Mouse (Mus musculus): ENCODE results near the gene Gsdmc4.
"Not testable (repeated sequence)": the region's sequence is repeated elsewhere in the genome, so short reads cannot be mapped to it uniquely, and the experiment has no call there.

- not testable (repeated sequence) for TF ChIP-seq CTCF (IDR thresholded peaks at IDR 0.05 in 2 of 3, conservative IDR thresholded peaks at IDR 0.05 in 1 of 3; ENCODE audit: control insufficient read depth in 1 of 3, insufficient read depth in 1 of 3, low read depth in 2 of 3, low read length in 3 of 3, poor library complexity in 1 of 3, severe bottlenecking in 1 of 3); POLR2A (IDR thresholded peaks at IDR 0.05; ENCODE audit: control insufficient read depth in 1 of 2, insufficient read depth in 1 of 2, low read depth in 1 of 2, low read length in 2 of 2, poor library complexity in 1 of 2); EP300 (IDR thresholded peaks at IDR 0.05; ENCODE audit: low read depth in 1 of 2, low read length in 2 of 2); ZC3H11A (IDR thresholded peaks at IDR 0.05; ENCODE audit: low read depth, low read length); USF1 (IDR thresholded peaks at IDR 0.05; ENCODE audit: low read depth, low read length); UBTF (IDR thresholded peaks at IDR 0.05; ENCODE audit: borderline replicate concordance, insufficient read depth, low read depth, low read length); ELF1 (IDR thresholded peaks at IDR 0.05; ENCODE audit: low read depth, low read length); USF2 (IDR thresholded peaks at IDR 0.05; ENCODE audit: borderline replicate concordance in 1 of 2, insufficient read depth in 1 of 2, low read depth in 1 of 2, low read length in 2 of 2); ZKSCAN1 (IDR thresholded peaks at IDR 0.05; ENCODE audit: low read depth, low read length); TAL1 (IDR thresholded peaks at IDR 0.05; ENCODE audit: low read length); GATA1 (IDR thresholded peaks at IDR 0.05; ENCODE audit: low read depth, low read length); ETS1 (IDR thresholded peaks at IDR 0.05; ENCODE audit: low read depth, low read length); NELFE (IDR thresholded peaks at IDR 0.05; ENCODE audit: low read depth, low read length)
Measured at GRCm38 (mm10) chr15:63916584-63916983, 4.5 kb upstream of the Gsdmc4 start.

Measured in MEL (cell line).